Mouse (Mus musculus) olfactory bulb, adult 2 months (tissue): ENCODE measurements around the gene Gdpd3.

ENCODE experiments used
- CTCF ChIP-seq: fragments of 200-500 bp; IDR thresholded peaks from 2 replicates; pipeline ENCODE4 v1.5.1; 2012; ENCODE audit warnings: low read depth, mild to moderate bottlenecking, low read length, moderate library complexity; ENCODE audit not compliant: insufficient read depth
- POLR2A ChIP-seq: fragments of 200-500 bp; IDR thresholded peaks from 2 replicates; pipeline ENCODE4 v1.6.1; 2012; ENCODE audit warnings: mild to moderate bottlenecking, low read depth, low read length, moderate library complexity; ENCODE audit not compliant: insufficient read depth

- no peak for TF ChIP-seq CTCF
- TF ChIP-seq POLR2A, result no peak
These were observed 6.3 kb upstream of the Gdpd3 start for GRCm38 (mm10) chr7:126759672-126760390.
